Mouse (Mus musculus): ENCODE data around the gene Btnl10.

Gene Btnl10

DNA sequence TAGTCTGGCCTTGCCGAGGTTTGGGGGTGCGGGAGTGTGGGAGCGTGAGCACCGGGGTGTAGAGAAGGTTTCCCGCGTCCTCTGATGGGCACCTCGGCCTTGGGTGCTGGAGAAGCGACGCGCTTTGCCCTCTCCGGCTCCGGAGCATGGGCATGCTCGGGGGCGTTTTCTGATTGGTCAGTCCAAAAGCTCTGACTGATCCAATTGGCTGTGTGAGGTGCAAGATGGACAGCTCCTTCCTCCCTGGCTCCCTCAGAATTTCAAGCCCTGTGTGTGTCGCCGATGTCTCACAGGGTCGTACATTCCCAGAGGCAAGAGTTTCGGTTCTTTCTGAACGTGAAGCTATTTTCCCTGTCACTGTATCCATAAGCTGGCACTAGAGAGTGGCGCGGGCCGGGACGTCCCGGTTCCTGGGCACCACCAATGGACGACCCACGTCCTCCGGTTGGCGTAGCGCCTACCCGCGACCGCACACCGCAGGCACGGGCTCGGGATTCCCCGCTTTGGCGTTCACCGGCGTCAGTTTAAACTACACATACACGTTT is 42.3 kb downstream of the Btnl10 start:
- peak; percentile 64 for DNase-seq (ENCODE audit: low read depth)

DNA sequence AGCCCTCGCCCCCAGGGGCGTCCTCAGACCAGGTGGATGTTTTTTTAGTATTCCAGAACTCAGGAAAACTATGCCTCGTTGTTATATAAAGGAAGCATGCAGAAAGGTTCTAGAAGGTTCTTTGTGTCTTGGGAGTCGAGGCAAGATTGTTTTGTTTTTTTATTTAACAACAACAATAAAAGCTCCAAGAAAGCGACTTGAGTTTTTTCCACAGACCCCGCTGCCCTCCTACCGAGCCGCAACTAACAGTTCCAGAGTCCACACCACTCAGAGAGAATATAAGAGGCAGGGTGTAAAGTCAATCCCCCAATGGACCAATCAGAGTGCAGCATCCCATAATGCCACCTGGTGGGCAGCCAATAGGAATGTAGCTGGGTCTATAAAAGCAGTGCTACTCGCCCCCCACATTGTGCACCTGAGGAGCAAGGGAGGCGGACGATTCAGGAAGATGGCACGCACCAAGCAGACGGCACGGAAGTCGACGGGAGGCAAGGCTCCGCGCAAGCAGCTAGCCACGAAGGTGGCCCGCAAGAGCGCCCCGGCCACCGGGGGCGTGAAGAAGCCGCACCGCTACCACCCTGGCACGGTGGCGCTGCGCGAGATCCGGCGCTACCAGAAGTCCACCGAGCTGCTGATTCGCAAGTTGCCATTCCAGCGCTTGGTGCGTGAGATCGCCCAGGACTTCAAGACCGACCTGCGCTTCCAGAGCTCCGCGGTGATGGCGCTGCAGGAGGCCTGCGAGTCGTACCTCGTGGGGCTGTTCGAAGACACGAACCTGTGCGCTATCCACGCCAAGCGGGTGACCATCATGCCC is 43.9 kb downstream of the Btnl10 start:
- DNase-seq (ENCODE audit: low read depth) = no peak

DNA sequence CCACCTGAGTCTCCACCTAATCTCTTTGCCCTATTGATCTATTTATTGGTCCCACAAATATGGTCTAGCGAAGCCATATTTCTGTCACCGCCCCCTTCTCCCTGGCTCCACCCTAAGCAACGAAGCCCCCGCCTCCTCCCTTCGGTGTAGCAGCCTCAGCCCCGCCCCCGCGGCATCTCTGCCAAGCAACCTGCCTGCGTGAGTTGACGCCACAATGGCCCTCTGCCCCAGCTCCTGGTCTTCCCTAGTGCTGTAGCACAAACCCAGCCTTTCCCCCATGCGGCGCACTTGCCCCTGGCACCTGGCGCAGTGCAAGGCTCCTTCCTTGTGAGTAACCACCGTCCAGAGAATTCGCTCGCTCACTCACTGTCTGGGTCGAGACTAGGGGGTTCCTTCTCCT is 45.8 kb downstream of the Btnl10 start:
- DNase-seq (ENCODE audit: low read depth) = no peak

DNA sequence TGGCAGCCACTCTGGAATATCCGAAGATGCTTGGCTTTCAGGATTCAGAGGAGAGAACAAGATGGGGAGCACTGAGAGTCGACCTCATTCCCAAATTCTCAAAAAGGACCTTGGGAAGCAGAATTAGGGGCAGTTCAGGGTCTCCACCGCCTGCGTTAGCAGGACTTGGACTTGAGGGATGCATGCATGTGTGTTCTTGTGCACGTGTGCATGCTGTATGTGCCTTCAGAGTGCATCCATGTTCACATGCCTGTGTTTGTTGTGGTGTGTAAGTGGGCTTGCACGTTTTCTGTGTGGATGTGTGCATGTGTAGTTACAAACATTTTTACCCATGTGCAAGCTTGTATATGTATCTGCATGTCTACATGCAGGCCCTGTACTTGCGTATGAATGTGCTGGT is 46.5 kb downstream of the Btnl10 start:
- DNase-seq (ENCODE audit: low read depth) = no peak

DNA sequence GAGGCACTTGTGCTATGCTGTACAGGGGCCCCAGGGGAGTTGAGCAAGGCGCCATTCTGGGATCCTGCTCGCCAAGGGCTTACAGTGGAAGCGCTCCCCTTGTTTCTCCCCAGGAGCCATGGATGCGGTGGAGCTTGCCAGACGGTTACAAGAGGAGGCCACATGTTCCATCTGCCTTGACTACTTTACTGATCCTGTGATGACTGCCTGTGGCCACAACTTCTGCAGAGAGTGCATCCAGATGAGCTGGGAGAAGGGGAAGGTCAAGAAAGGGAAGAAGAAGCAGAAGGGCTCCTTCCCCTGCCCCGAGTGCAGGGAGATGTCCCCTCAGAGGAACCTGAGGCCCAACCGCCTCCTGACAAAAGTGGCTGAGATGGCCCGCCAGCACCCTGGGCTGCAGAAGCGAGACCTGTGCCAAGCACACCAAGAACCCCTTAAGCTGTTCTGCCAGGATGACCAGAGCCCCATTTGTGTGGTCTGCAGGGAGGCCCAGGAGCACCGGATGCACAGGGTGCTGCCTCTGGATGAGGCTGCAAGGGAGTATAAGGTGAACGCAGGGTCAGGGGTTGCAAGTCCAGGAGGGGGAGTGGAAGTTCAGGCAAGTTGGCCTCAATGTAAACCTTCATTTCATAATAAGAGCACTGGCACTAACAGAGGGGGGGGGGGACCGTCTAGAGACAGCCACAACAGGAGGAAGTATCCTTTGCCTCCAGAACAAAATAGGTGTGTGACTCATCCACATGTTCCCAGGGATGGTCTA is 47.5 kb downstream of the Btnl10 start:
- no peak for DNase-seq (ENCODE audit: low read depth)

DNA sequence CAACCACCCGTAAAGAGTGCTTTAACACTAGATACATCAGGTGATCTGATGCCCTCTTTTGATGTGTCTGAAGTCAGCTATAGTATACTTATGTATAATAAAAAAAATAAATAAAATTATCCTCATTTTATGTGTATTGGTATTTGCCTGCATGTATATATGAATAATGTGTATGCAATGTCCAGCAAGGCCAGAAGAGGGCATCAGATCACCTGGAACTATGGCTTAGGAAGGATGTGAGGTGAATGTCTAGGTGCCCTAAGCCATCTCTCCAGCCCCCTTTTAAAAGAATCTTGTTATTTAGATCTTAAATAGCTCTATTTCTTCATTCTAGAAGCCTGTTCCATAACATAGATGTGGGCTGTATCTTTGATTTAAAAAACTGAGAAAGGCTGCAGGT is 49.6 kb downstream of the Btnl10 start:
- DNase-seq (ENCODE audit: low read depth) = no peak

DNA sequence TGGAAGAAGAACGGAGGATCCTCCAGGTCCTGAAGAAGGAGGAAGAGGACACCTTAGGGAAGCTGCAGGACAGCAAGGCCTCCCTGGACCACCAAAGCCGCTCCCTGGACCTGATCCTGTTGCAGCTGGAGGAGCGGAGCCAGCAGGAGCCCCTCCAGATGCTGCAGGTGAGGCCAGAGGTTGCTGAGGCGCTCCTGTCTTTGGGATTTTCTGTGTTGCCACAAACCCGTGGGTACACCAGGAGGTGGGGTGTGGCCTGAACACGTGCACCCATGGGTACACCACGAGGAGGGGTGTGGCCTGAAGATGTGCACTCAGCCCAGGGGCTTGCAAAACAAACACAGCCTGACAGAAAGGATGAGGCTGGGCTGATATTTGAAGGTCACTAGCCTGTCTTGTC is 50.8 kb downstream of the Btnl10 start:
- DNase-seq (ENCODE audit: low read depth) = no peak

DNA sequence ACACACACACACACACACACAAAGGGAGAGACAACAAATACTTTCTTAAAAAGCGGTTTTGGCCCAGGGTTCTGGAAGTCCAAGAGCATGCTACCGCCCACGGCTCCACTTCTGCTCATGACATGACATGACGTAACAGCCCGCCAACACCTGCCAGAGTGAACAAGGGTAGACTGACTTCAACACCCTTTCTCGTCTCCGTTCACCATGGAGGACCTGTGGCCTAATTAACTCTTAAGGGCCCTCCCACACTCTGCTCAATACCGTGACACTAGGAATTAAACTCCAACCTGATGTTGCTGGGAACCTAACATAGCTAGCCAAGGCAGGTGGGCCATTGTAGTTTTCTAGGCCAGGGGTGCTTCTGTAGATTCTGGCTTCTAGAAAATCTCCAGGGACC is 51.3 kb downstream of the Btnl10 start:
- DNase-seq (ENCODE audit: low read depth) = no peak

DNA sequence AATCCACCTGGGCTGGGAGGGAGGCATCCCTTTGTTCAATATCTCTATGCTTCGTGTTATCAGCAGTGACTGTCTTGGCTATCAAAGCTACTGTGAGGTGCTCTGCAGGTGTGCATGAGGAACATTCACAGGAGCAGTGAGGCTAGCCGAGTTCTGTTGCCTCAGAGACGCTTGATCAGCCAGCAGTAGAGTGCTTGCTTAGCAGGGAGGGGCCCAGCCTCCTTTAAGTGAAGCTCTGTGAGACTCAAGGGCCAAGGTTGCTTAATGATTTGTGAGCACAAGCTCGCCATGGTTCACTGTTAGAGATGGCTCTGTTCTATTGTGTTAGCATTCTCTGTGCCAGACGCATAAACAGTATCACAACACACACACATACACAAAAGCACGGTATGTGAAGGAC is 52.0 kb downstream of the Btnl10 start:
- DNase-seq (ENCODE audit: low read depth) = no peak

DNA sequence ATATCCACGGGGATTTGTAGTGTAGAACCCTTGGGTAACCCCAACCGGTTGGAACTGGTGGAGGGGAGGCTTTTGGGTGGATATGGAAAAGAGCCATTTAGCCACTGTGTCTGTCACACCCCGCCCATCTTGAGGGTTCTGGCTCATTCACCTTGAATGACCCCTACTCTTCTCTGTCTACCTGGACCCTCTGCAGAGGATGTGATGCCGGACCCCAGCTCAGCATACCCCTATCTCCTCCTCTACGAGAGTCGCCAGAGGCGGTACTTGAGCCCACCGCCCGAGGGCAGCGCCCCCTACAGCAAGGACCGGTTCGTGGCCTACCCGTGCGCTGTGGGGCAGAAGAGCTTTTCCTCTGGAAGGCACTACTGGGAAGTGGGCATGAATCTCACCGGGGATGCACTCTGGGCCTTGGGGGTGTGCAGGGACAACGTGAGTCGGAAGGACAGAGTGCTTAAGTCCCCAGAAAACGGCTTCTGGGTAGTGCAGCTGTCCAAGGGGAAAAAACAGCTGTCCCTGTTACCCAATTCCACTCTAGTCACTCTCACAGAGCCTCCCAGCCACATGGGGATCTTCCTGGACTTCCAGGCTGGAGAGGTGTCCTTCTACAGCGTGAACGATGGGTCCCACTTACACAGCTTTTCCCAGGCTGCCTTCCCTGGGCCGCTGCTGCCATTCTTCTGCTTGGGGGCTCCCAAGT is 53.3 kb downstream of the Btnl10 start:
- DNase-seq (ENCODE audit: low read depth) = no peak

DNA sequence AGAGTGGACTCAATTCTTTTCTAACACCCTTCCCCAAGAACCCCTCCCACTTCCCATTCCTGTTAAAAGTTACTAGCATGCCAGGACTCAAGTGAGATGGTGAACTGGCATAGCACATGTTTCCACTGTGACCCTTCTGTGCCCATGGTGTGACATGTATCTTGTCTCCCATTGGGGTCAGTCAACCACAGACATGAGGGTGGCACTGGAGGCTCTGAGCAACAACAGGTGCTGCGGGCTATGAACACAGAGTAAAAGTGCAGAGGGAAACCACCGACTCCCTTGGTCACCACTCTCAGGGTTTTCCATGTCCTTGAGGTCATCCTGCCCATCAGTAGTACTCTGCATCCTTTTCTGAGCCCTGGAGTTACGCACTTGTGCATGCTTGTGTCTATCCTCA is 54.1 kb downstream of the Btnl10 start:
- DNase-seq (ENCODE audit: low read depth) = no peak

DNA sequence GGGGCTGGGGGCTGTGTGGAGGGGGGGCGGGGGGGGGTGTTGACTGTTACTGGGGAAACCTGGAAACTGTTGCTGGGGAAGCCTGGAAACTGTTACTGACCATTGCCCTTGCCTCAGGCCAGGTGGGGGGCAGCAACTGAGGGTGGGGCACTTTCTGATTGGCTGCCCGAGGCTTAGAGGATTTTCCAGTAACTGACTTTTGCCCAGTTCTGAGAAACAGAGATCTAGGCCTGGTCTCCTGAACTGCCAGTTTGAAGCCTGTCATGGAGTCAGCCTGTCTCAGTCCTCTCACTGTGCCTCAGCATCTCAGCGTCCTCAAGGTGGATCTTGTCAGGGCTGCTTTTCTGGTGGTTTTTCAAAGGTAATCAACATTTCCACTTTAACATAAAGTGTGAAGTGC is 56.7 kb downstream of the Btnl10 start:
- DNase-seq (ENCODE audit: low read depth) = no peak
